Mouse (Mus musculus): ENCODE data around the gene Spata32. TPM values are rescaled to one million over a fixed set of nuclear protein-coding genes. Genes with fewer than 3 reads are reported as not detected.

Spata32 gene
- polyA plus RNA-seq (2012; rRNA removed; ENCODE audit: low replicate concordance), result not detected in 2 replicates

DNA sequence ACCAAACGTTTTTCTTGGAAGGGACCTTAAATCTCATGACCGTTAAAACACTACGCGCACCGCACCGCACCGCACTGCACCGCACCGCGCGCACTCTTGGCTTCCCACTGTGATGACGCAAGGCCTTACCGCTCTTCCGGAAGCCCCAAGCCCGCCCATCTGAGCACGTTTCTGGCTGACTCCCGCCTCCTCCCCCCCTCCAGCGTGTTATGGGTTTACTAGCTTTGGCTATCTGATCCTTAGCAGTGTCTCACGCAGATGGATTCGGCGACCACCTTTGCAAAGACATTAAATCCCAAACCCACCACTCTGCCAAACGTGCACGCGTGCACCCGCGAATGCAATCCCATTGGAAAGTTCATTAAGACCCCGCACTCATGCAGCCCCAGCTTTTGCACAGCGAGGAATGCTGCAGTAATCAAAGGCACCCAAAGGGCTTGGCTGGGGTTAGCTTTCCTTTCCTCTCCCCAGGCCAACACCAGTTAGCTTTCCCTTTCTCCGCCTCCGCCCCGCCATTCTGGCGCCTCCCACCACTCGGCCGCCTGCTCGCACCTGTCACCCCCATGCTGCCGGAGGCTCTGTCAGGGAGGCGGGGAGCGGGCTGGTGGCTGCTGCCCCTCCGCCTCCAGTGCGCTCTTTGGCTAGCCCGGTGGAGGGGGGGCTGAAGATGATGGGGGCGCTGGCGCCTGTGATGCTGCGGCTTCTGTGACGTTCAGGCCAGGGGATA, at the start of gene Spata32:
TSS of gene Spata32 (minus strand) at position 643 of the 727 bp plus-strand sequence.

DNA sequence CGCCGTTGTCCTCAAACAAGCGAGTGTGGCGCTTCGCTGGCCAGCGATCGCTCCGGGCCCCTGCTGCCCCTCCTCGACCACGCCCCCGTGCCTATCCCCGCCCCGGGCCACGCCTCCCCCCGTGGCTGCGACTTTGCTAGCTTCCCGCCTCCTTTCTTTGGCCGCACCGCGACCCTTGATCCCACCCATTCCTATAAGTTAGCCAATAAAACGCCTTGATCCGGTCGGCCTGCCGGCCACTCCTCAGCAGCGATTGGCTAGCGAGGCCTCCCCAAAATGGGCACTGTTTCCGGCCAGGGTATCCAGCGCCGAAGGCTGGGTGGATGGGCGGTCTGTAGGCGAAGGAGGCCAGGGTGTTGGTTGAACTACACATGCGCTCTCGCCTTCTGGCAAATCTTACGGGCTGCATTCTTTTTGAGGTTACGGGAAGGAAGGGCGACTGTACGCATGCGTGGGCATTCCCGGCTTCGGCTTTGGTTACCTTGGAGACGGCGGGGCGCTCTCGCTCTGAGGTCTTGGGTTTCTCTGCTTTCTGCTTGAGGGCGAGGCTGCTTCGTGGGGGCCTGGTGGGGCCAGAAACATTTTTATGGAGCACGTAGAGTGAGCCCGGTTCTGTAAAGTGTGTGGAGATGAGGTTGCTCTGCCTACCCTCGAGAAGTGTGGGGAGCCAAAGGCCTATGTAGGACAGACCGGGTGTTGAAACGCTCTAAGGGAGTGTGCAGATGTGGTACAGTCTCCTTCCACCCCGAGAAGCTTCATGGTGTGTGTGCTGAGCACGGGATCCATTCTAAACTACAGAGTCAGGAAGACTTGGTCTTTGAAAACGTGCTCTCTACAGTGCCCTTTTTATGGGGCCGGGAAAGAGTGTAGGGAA, 49.4 kb upstream of the Spata32 start, which contains the start of gene Map3k14:
TSS of gene Map3k14 (minus strand) at position 127 of the 874 bp plus-strand sequence.

DNA sequence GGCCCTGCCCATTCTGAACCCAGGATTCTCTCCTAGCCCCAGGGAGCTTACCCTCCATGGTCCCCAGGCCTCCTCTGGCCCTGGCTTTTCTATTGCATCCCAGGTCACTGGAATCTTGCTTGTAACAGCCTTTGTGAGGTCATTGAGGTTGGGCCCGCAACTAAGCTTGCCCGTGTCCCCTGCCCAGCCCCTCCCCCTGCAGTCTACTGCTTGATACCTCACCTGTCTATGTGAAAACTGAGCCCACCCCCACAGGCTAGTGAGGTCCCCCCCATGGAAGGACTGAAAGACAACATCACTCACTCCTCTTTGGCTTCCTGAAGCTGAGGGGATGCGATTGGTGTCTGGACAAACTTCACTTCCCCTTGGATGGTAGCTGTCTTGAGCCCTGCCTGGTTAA, 9.8 kb downstream of the Spata32 start, which contains the start of gene 1700023F06Rik:
TSS of gene 1700023F06Rik (minus strand) at position 101 of the 400 bp plus-strand sequence.

DNA sequence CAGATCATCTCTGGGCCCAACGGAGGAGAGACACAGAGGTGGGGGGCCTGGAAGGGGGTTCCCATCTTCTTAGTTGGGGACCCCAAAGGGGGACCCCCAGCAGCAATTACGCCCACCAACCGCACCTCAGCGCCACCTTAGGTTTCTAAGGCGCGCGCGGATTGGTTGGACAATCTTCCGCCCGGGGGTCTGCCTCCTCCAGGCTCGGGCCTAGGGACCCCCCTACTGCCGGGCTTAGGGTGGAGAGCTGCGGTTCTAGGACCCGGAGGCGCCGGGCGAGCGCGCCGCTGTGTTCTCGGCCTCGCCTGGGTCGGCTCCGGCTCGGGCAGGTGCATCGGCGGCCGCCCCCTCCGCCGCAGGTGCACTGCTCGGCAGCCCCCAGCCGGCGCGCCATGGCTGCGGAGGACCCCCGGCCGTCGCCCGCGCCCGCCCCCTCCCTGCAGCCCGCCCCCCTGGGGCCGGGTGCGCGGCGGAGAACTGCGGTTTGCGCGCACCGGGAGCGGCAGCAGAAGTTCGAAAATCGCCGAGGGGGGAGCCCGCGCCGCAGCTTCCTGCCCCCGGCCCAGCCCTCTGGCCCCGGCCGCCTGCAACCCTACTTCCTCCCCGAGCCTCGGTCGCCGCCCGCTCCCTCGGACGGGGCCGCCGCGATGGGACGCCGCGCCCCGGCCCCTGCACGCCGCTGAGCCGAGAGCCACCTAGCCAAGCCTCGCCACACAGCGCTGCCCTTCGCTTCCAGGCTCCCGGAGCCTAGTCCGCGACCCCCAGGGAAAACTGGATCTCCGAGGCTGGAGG, 47.5 kb downstream of the Spata32 start, which contains the start of gene Fmnl1:
TSS of gene Fmnl1 (plus strand) at position 614 of the 792 bp plus-strand sequence.

Other genes starting within 250 kb of the Spata32 start
- gene Nmt1, start 190.2 kb downstream of the Spata32 start, polyA plus RNA-seq (2012; rRNA removed; ENCODE audit: low replicate concordance), result 18.1 and 18.6 TPM in 2 replicates
- 51.3 and 51.6 TPM in 2 replicates for gene Dcakd, start 190.1 kb downstream of the Spata32 start, polyA plus RNA-seq (2012; rRNA removed; ENCODE audit: low replicate concordance)
- gene Plcd3, start 116.8 kb downstream of the Spata32 start, polyA plus RNA-seq (2012; rRNA removed; ENCODE audit: low replicate concordance), result 5.3 and 6.8 TPM in 2 replicates
- 108 and 223 TPM in 2 replicates for gene Acbd4, start 116.8 kb downstream of the Spata32 start, polyA plus RNA-seq (2012; rRNA removed; ENCODE audit: low replicate concordance)
- 6.7 and 9.3 TPM in 2 replicates for gene Hexim1, start 102.2 kb downstream of the Spata32 start, polyA plus RNA-seq (2012; rRNA removed; ENCODE audit: low replicate concordance)
- 1.1 and 1.6 TPM in 2 replicates for gene Hexim2, start 86.0 kb downstream of the Spata32 start, polyA plus RNA-seq (2012; rRNA removed; ENCODE audit: low replicate concordance)
- gene Fmnl1, start 47.3 kb downstream of the Spata32 start, polyA plus RNA-seq (2012; rRNA removed; ENCODE audit: low replicate concordance), result 2.8 and 7.3 TPM in 2 replicates
- gene 1700023F06Rik, start 9.9 kb downstream of the Spata32 start, polyA plus RNA-seq (2012; rRNA removed; ENCODE audit: low replicate concordance), result 1.1 and 1.4 TPM in 2 replicates
- 10.6 and 12.9 TPM in 2 replicates for gene Map3k14, start 49.0 kb upstream of the Spata32 start, polyA plus RNA-seq (2012; rRNA removed; ENCODE audit: low replicate concordance)
- 118 and 157 TPM in 2 replicates for gene Arhgap27, start 145.3 kb upstream of the Spata32 start, polyA plus RNA-seq (2012; rRNA removed; ENCODE audit: low replicate concordance)
- gene Plekhm1, start 194.3 kb upstream of the Spata32 start, polyA plus RNA-seq (2012; rRNA removed; ENCODE audit: low replicate concordance), result 9.4 and 11.3 TPM in 2 replicates

Data from duodenum, adult 2 months (tissue).